Mouse (Mus musculus): ENCODE measurements around the gene Tnp2. TPM values are rescaled to one million over a fixed set of nuclear protein-coding genes. Genes with fewer than 3 reads are reported as not detected.
"Not testable (repeated sequence)": the region's sequence is repeated elsewhere in the genome, so short reads cannot be mapped to it uniquely, and the experiment has no call there.

The Tnp2 gene
- polyA plus RNA-seq, 1 experiment from 2014 or later, result not detected

GRCm38 (mm10) chr16:10818579-10819135 is 30.2 kb upstream of the Tnp2 start:
- no peaks in the 10 kb centered on the region for H3K36me3 ChIP-seq
- H3K9me3 ChIP-seq, result no peaks in the 10 kb centered on the region
- no peaks in the 10 kb centered on the region for H3K27me3 ChIP-seq (ENCODE audit: insufficient read depth, poor library complexity, severe bottlenecking)
- H3K4me1 ChIP-seq (replicated peaks), result no peaks in the 10 kb centered on the region
- no peak for DNase-seq (ENCODE audit: low spot score)
- 81% methylated on average over 4 of the region's 4 CpGs for WGBS
- H3K4me3 ChIP-seq, result no peak overlapping the region
- H3K27ac ChIP-seq, result no peak overlapping the region

- whole genome bisulfite sequencing, result 88% methylated on average over 4 of the region's 4 CpGs
- Histone ChIP-seq H3K4me3 (no peak overlapping the region), H3K4me1 (replicated peaks) (no peaks in the 10 kb centered on the region), H3K9me3 (no peaks in the 10 kb centered on the region), H3K27ac (no peak overlapping the region), H3K27me3 (ENCODE audit: insufficient read depth, poor library complexity, severe bottlenecking) (no peaks in the 10 kb centered on the region), H3K36me3 (no peaks in the 10 kb centered on the region)
- no peak for DNase-seq (ENCODE audit: low spot score)
These were observed 26.4 kb upstream of the Tnp2 start for GRCm38 (mm10) chr16:10814864-10815263.

GRCm38 (mm10) chr16:10813726-10814125 is 25.3 kb upstream of the Tnp2 start:
- DNase-seq (ENCODE audit: low spot score), result no peak
- H3K27ac ChIP-seq, result no peak overlapping the region
- H3K36me3 ChIP-seq, result no peaks in the 10 kb centered on the region
- H3K27me3 ChIP-seq (ENCODE audit: insufficient read depth, poor library complexity, severe bottlenecking), result no peaks in the 10 kb centered on the region
- H3K4me1 ChIP-seq (replicated peaks), result no peaks in the 10 kb centered on the region
- H3K4me3 ChIP-seq, result no peak overlapping the region
- no peaks in the 10 kb centered on the region for H3K9me3 ChIP-seq
- WGBS, result 81% methylated on average over 4 of the region's 4 CpGs

GRCm38 (mm10) chr16:10812865-10813371 is 24.5 kb upstream of the Tnp2 start, which contains the start of gene Gm11172:
TSS of gene Gm11172 (plus strand) at chr16:10812915.
- Histone ChIP-seq H3K36me3 (no peaks in the 10 kb centered on the region), H3K4me3 (no peak within 1 kb of the TSS), H3K9me3 (no peaks in the 10 kb centered on the region), H3K4me1 (replicated peaks) (no peaks in the 10 kb centered on the region), H3K27ac (no peak within 1 kb of the TSS), H3K27me3 (ENCODE audit: insufficient read depth, poor library complexity, severe bottlenecking) (no peaks in the 10 kb centered on the region)
- no peak for DNase-seq (ENCODE audit: low spot score)
- 92% methylated on average over 2 of the region's 2 CpGs for WGBS

- WGBS, result 95% methylated on average over 1 of the region's 1 CpGs
- Histone ChIP-seq H3K27me3 (ENCODE audit: insufficient read depth, poor library complexity, severe bottlenecking) (no peaks in the 10 kb centered on the region), H3K36me3 (no peaks in the 10 kb centered on the region), H3K9me3 (no peaks in the 10 kb centered on the region), H3K4me1 (replicated peaks) (peaks cover 5% of the 10 kb centered on the region; the same call in 1 of the 2 replicates), H3K27ac (no peak overlapping the region), H3K4me3 (no peak overlapping the region)
- no peak for DNase-seq (ENCODE audit: low spot score)
These were observed 21.9 kb upstream of the Tnp2 start for GRCm38 (mm10) chr16:10810376-10810775.

GRCm38 (mm10) chr16:10805789-10806527 is 17.5 kb upstream of the Tnp2 start, which contains the start of gene Prm1:
TSS of gene Prm1 (minus strand) at chr16:10805839.
- 75% methylated on average over 10 of the region's 10 CpGs for WGBS
- Histone ChIP-seq H3K27ac (no peak within 1 kb of the TSS), H3K9me3 (no peaks in the 10 kb centered on the region), H3K4me3 (no peak within 1 kb of the TSS), H3K36me3 (no peaks in the 10 kb centered on the region), H3K4me1 (replicated peaks) (peaks cover 5% of the 10 kb centered on the region; the same call in 1 of the 2 replicates), H3K27me3 (ENCODE audit: insufficient read depth, poor library complexity, severe bottlenecking) (no peaks in the 10 kb centered on the region)
- DNase-seq (ENCODE audit: low spot score), result no peak

GRCm38 (mm10) chr16:10802420-10802819 is 14.0 kb upstream of the Tnp2 start:
- 91% methylated on average over 3 of the region's 3 CpGs for WGBS

GRCm38 (mm10) chr16:10796034-10796433 is 7.6 kb upstream of the Tnp2 start, which contains the start of gene Prm2:
TSS of gene Prm2 (minus strand) at chr16:10796134.
- 83% methylated on average over 6 of the region's 6 CpGs for WGBS
- Histone ChIP-seq H3K27me3 (ENCODE audit: insufficient read depth, poor library complexity, severe bottlenecking) (peaks cover 31% of the 10 kb centered on the region), H3K4me1 (replicated peaks) (no peaks in the 10 kb centered on the region), H3K4me3 (no peak within 1 kb of the TSS), H3K27ac (no peak within 1 kb of the TSS), H3K36me3 (no peaks in the 10 kb centered on the region), H3K9me3 (no peaks in the 10 kb centered on the region)
- no peak for DNase-seq (ENCODE audit: low spot score)

More at GRCm38 (mm10) chr16:10802420-10802819, 14.0 kb upstream of the Tnp2 start:
- not testable (repeated sequence) for H3K27me3 ChIP-seq (ENCODE audit: insufficient read depth, poor library complexity, severe bottlenecking); H3K4me3 ChIP-seq; H3K27ac ChIP-seq; H3K36me3 ChIP-seq; H3K4me1 ChIP-seq (replicated peaks); DNase-seq (ENCODE audit: low spot score); H3K9me3 ChIP-seq

- DNase-seq (ENCODE audit: low spot score), result no peak
- H3K27ac ChIP-seq, result no peak within 1 kb of the TSS
- no peak within 1 kb of the TSS for H3K4me3 ChIP-seq
- WGBS, result 81% methylated on average over 9 of the region's 9 CpGs
- peaks cover 15% of the 10 kb centered on the region for H3K27me3 ChIP-seq (ENCODE audit: insufficient read depth, poor library complexity, severe bottlenecking)
- no peaks in the 10 kb centered on the region for H3K9me3 ChIP-seq
- H3K4me1 ChIP-seq (replicated peaks), result peaks cover 27% of the 10 kb centered on the region
- no peaks in the 10 kb centered on the region for H3K36me3 ChIP-seq
These were observed 2.2 kb upstream of the Tnp2 start, which contains the start of gene Prm3 for GRCm38 (mm10) chr16:10790702-10791101. TSS of gene Prm3 (minus strand) at chr16:10790914.

- H3K27ac ChIP-seq, result no peak overlapping the region
- H3K9me3 ChIP-seq, result no peaks in the 10 kb centered on the region
- DNase-seq (ENCODE audit: low spot score), result no peak
- no peaks in the 10 kb centered on the region for H3K36me3 ChIP-seq
- peaks cover 38% of the 10 kb centered on the region for H3K4me1 ChIP-seq (replicated peaks)
- H3K4me3 ChIP-seq, result no peak overlapping the region
- H3K27me3 ChIP-seq (ENCODE audit: insufficient read depth, poor library complexity, severe bottlenecking), result peaks cover 14% of the 10 kb centered on the region
- 58% methylated on average over 4 of the region's 4 CpGs for WGBS
These were observed 406 bp upstream of the Tnp2 start for GRCm38 (mm10) chr16:10788866-10789265.

- H3K36me3 ChIP-seq, result no peaks in the 10 kb centered on the region
- no peaks in the 10 kb centered on the region for H3K9me3 ChIP-seq
- DNase-seq (ENCODE audit: low spot score), result no peak
- 81% methylated on average over 7 of the region's 7 CpGs for WGBS
- peaks cover 26% of the 10 kb centered on the region for H3K27me3 ChIP-seq (ENCODE audit: insufficient read depth, poor library complexity, severe bottlenecking)
- no peak overlapping the region for H3K27ac ChIP-seq
- H3K4me1 ChIP-seq (replicated peaks), result peaks cover 46% of the 10 kb centered on the region
- no peak overlapping the region for H3K4me3 ChIP-seq
These were observed 857 bp downstream of the Tnp2 start for GRCm38 (mm10) chr16:10787548-10788058.

- H3K27ac ChIP-seq, result no peak overlapping the region
- H3K4me3 ChIP-seq, result no peak overlapping the region
- peaks cover 30% of the 10 kb centered on the region for H3K27me3 ChIP-seq (ENCODE audit: insufficient read depth, poor library complexity, severe bottlenecking)
- DNase-seq (ENCODE audit: low spot score), result no peak
- no peaks in the 10 kb centered on the region for H3K9me3 ChIP-seq
- 64% methylated on average over 4 of the region's 4 CpGs for WGBS
- peaks cover 53% of the 10 kb centered on the region for H3K4me1 ChIP-seq (replicated peaks)
- H3K36me3 ChIP-seq, result no peaks in the 10 kb centered on the region
These were observed 1.5 kb downstream of the Tnp2 start for GRCm38 (mm10) chr16:10786782-10787547.
